Mouse (Mus musculus): ENCODE data around the gene Neurl4. TPM values are rescaled to one million over a fixed set of nuclear protein-coding genes. Genes with fewer than 3 reads are reported as not detected.
"Not testable (repeated sequence)": the region's sequence is repeated elsewhere in the genome, so short reads cannot be mapped to it uniquely, and the experiment has no call there.

Neurl4 gene
- polyA plus RNA-seq (2012; ENCODE audit: insufficient read depth, insufficient read length, low replicate concordance, missing spikeins) = not detected in 2 replicates

- under 1% methylated on average over 38 of the region's 38 CpGs for WGBS
- Histone ChIP-seq H3K4me3 (ENCODE audit: insufficient read depth, low read depth, low read length) (peak within 1 kb of the TSS; percentile 67), H3K4me1 (ENCODE audit: control insufficient read depth, insufficient read depth, low read length) (peaks cover 14% of the 10 kb centered on the region), H3K27ac (ENCODE audit: insufficient read depth, low read depth, low read length) (peak within 1 kb of the TSS; percentile 92)
- TF ChIP-seq CTCF (IDR thresholded peaks at IDR 0.05; ENCODE audit: insufficient read depth, low read depth, low read length) (no peak), POLR2A (IDR thresholded peaks at IDR 0.05; ENCODE audit: insufficient read depth, low read depth, low read length) (peak; percentile 65; the same call in 1 of the 2 replicates)
Measured at GRCm38 (mm10) chr11:69900471-69901405, at the start of gene Neurl4, which contains the start of gene 2810408A11Rik. TSS of gene Neurl4 (plus strand) at chr11:69901072. TSS of gene 2810408A11Rik (minus strand) at chr11:69900987.

GRCm38 (mm10) chr11:69853994-69854393 lies 46.9 kb upstream of the Neurl4 start:
- no peak for TF ChIP-seq CTCF (IDR thresholded peaks at IDR 0.05; ENCODE audit: insufficient read depth, low read depth, low read length)
- no peak for TF ChIP-seq POLR2A (IDR thresholded peaks at IDR 0.05; ENCODE audit: insufficient read depth, low read depth, low read length)
- H3K27ac ChIP-seq (ENCODE audit: insufficient read depth, low read depth, low read length) = no peak overlapping the region

GRCm38 (mm10) chr11:69854680-69855079 lies 46.2 kb upstream of the Neurl4 start:
- TF ChIP-seq CTCF (IDR thresholded peaks at IDR 0.05; ENCODE audit: insufficient read depth, low read depth, low read length) (no peak), POLR2A (IDR thresholded peaks at IDR 0.05; ENCODE audit: insufficient read depth, low read depth, low read length) (no peak)
- no peak overlapping the region for H3K27ac ChIP-seq (ENCODE audit: insufficient read depth, low read depth, low read length)
- no peaks in the 10 kb centered on the region; the same call in 1 of the 2 replicates for H3K4me1 ChIP-seq (ENCODE audit: control insufficient read depth, insufficient read depth, low read length)
- WGBS = 86% methylated on average over 10 of the region's 10 CpGs
- H3K4me3 ChIP-seq (ENCODE audit: insufficient read depth, low read depth, low read length) = no peak overlapping the region

More at GRCm38 (mm10) chr11:69853994-69854393, 46.9 kb upstream of the Neurl4 start:
- H3K4me1 ChIP-seq (ENCODE audit: control insufficient read depth, insufficient read depth, low read length) = no peaks in the 10 kb centered on the region; the same call in 1 of the 2 replicates
- 59% methylated on average over 7 of the region's 7 CpGs for WGBS
- H3K4me3 ChIP-seq (ENCODE audit: insufficient read depth, low read depth, low read length) = no peak overlapping the region

GRCm38 (mm10) chr11:69855347-69855746 lies 45.5 kb upstream of the Neurl4 start:
- H3K4me3 ChIP-seq (ENCODE audit: insufficient read depth, low read depth, low read length) = no peak overlapping the region
- WGBS = 18% methylated on average over 16 of the region's 16 CpGs
- H3K4me1 ChIP-seq (ENCODE audit: control insufficient read depth, insufficient read depth, low read length) = no peaks in the 10 kb centered on the region; the same call in 1 of the 2 replicates
- no peak overlapping the region for H3K27ac ChIP-seq (ENCODE audit: insufficient read depth, low read depth, low read length)
- TF ChIP-seq CTCF (IDR thresholded peaks at IDR 0.05; ENCODE audit: insufficient read depth, low read depth, low read length) (no peak), POLR2A (IDR thresholded peaks at IDR 0.05; ENCODE audit: insufficient read depth, low read depth, low read length) (no peak)

GRCm38 (mm10) chr11:69858113-69858998 lies 42.5 kb upstream of the Neurl4 start, which contains the start of gene Tnk1:
TSS of gene Tnk1 (minus strand) at chr11:69858730.
- WGBS = 36% methylated on average over 30 of the region's 30 CpGs

GRCm38 (mm10) chr11:69863729-69864128 lies 37.1 kb upstream of the Neurl4 start:
- not testable (repeated sequence) for H3K4me3 ChIP-seq (ENCODE audit: insufficient read depth, low read depth, low read length)
- 84% methylated on average over 3 of the region's 3 CpGs for WGBS

More at GRCm38 (mm10) chr11:69858113-69858998, 42.5 kb upstream of the Neurl4 start, which contains the start of gene Tnk1:
- no peak within 1 kb of the TSS for H3K27ac ChIP-seq (ENCODE audit: insufficient read depth, low read depth, low read length)
- H3K4me1 ChIP-seq (ENCODE audit: control insufficient read depth, insufficient read depth, low read length) = no peaks in the 10 kb centered on the region; the same call in 1 of the 2 replicates
- no peak for TF ChIP-seq POLR2A (IDR thresholded peaks at IDR 0.05; ENCODE audit: insufficient read depth, low read depth, low read length)
- no peak for TF ChIP-seq CTCF (IDR thresholded peaks at IDR 0.05; ENCODE audit: insufficient read depth, low read depth, low read length)
- H3K4me3 ChIP-seq (ENCODE audit: insufficient read depth, low read depth, low read length) = no peak within 1 kb of the TSS

GRCm38 (mm10) chr11:69864138-69864860 lies 36.6 kb upstream of the Neurl4 start:
- no peak overlapping the region for H3K27ac ChIP-seq (ENCODE audit: insufficient read depth, low read depth, low read length)
- WGBS = 31% methylated on average over 8 of the region's 8 CpGs
- TF ChIP-seq POLR2A (IDR thresholded peaks at IDR 0.05; ENCODE audit: insufficient read depth, low read depth, low read length) = no peak
- TF ChIP-seq CTCF (IDR thresholded peaks at IDR 0.05; ENCODE audit: insufficient read depth, low read depth, low read length) = no peak
- no peaks in the 10 kb centered on the region for H3K4me1 ChIP-seq (ENCODE audit: control insufficient read depth, insufficient read depth, low read length)
- no peak overlapping the region for H3K4me3 ChIP-seq (ENCODE audit: insufficient read depth, low read depth, low read length)

More at GRCm38 (mm10) chr11:69863729-69864128, 37.1 kb upstream of the Neurl4 start:
- H3K4me1 ChIP-seq (ENCODE audit: control insufficient read depth, insufficient read depth, low read length); H3K27ac ChIP-seq (ENCODE audit: insufficient read depth, low read depth, low read length): not testable (repeated sequence)

- Histone ChIP-seq H3K4me1 (ENCODE audit: control insufficient read depth, insufficient read depth, low read length) (no peaks in the 10 kb centered on the region), H3K27ac (ENCODE audit: insufficient read depth, low read depth, low read length) (no peak overlapping the region), H3K4me3 (ENCODE audit: insufficient read depth, low read depth, low read length) (no peak overlapping the region)
- 81% methylated on average over 9 of the region's 9 CpGs for WGBS
- TF ChIP-seq CTCF (IDR thresholded peaks at IDR 0.05; ENCODE audit: insufficient read depth, low read depth, low read length) (no peak), POLR2A (IDR thresholded peaks at IDR 0.05; ENCODE audit: insufficient read depth, low read depth, low read length) (no peak)
Measured at GRCm38 (mm10) chr11:69865561-69865960, 35.3 kb upstream of the Neurl4 start.
